Mouse (Mus musculus): ENCODE data around the gene Nelfb.

- TF ChIP-seq CTCF (IDR thresholded peaks at IDR 0.05; ENCODE audit: low read depth) (no peak), EP300 (IDR thresholded peaks at IDR 0.05; ENCODE audit: low read depth) (no peak)
Measured at GRCm38 (mm10) chr2:25237522-25237921, 26.2 kb upstream of the Nelfb start.
